Mouse (Mus musculus) cortical plate, adult 2 months (tissue): ENCODE measurements around the gene Actn3.

ENCODE experiments used
- CTCF ChIP-seq: fragments of 200-500 bp; IDR thresholded peaks from 2 replicates; pipeline ENCODE4 v1.5.1; 2011; ENCODE audit warnings: mild to moderate bottlenecking, control low read depth, low read length; ENCODE audit not compliant: insufficient read depth; ENCODE audit errors: extremely low read depth
- POLR2A ChIP-seq: fragments of 200-500 bp; IDR thresholded peaks from 2 replicates; pipeline ENCODE4 v1.6.1; 2011; ENCODE audit warnings: mild to moderate bottlenecking, low read length, control low read depth; ENCODE audit not compliant: insufficient read depth; ENCODE audit errors: extremely low read depth

DNA sequence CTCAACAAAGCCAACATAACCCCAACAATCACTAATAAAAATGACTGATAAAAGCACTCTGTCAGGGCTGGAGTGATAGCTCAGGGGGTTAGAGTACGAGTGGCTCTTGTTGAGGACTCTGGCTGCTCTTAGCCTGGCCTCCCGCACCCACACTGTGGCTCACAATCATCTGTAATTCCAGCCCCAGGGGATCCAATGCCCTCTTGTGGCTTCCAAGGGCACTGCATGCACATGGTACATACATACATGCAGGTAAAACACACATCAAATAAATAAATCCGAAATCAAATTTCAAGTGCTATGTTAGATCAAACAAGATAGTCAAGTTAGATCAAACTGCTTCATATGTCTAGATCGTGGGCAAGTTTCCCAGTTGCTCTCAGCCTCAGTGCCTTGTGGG is 30.4 kb upstream of the Actn3 start:
- TF ChIP-seq POLR2A: no peak
- peak; percentile 39 for TF ChIP-seq CTCF
